Mouse (Mus musculus) neural tube, embryonic 13.5 days (tissue): ENCODE data around the gene Nfe2. TPM values are rescaled to one million over a fixed set of nuclear protein-coding genes. Genes with fewer than 3 reads are reported as not detected.

Source experiments
- ATAC-seq: fragments of 200-750 bp; cut with Nextera tagmentation; 2 replicates; pipeline ENCODE4 v1.8.0; 2017; ENCODE audit warnings: low read depth, mild to moderate bottlenecking, moderate TSS enrichment, moderate library complexity
- H3K27ac ChIP-seq: fragments of 300-500 bp; sonication (generic); replicated peaks from 2 replicates; pipeline ENCODE4 v1.5.1; 2015; ENCODE audit warnings: moderate library complexity, mild to moderate bottlenecking, inconsistent platforms
- H3K27me3 ChIP-seq: fragments of 300-500 bp; sonication (generic); 2 replicates; pipeline ENCODE4 v1.6.1; 2015; ENCODE audit warnings: mild to moderate bottlenecking, inconsistent platforms
- H3K36me3 ChIP-seq: fragments of 300-500 bp; sonication (generic); 2 replicates; pipeline ENCODE4 v1.6.1; 2015; ENCODE audit warnings: mild to moderate bottlenecking, inconsistent platforms
- H3K4me1 ChIP-seq: fragments of 300-500 bp; sonication (generic); replicated peaks from 2 replicates; pipeline ENCODE4 v1.6.1; 2015; ENCODE audit warnings: inconsistent platforms
- H3K4me2 ChIP-seq: fragments of 300-500 bp; sonication (generic); 2 replicates; pipeline ENCODE4 v1.6.1; 2015; ENCODE audit warnings: inconsistent platforms, mild to moderate bottlenecking, moderate library complexity
- H3K4me3 ChIP-seq: fragments of 300-500 bp; sonication (generic); 2 replicates; pipeline ENCODE4 v1.5.1; 2015; ENCODE audit warnings: mild to moderate bottlenecking, inconsistent platforms
- H3K9ac ChIP-seq: fragments of 300-500 bp; sonication (generic); 2 replicates; pipeline ENCODE4 v1.6.1; 2015; ENCODE audit warnings: moderate library complexity, mild to moderate bottlenecking, inconsistent platforms
- H3K9me3 ChIP-seq: fragments of 300-500 bp; sonication (generic); 2 replicates; pipeline ENCODE4 v1.6.1; 2016; ENCODE audit warnings: inconsistent platforms
- WGBS: fragments of 180-500 bp; shearing (Covaris S2); methylation state at CpG from one replicate; pipeline ENCODE4 v1.1.7; 2015; 5-methylcytosine and 5-hydroxymethylcytosine counted together
- polyA plus RNA-seq: library from polyadenylated mRNA; unstranded; fragments of >200 nt; fragmentation: Nextera tagmentation; extraction: Ambion mirVana; gene quantifications from 2 replicates; pipeline ENCODE4 v1.2.1, GENCODE M21; 2015

Gene Nfe2
- polyA plus RNA-seq, result 1.3 and 1.9 TPM in 2 replicates

GRCm38 (mm10) chr15:103257790-103258728 lies at the start of gene Nfe2:
Nfe2 (minus strand) TSS chr15:103258403.
- Histone ChIP-seq H3K9me3 (no peaks in the 10 kb centered on the region), H3K4me3 (no peak within 1 kb of the TSS), H3K27me3 (peaks cover 5% of the 10 kb centered on the region), H3K9ac (no peak within 1 kb of the TSS), H3K4me2 (peak within 1 kb of the TSS; percentile 26), H3K36me3 (no peaks in the 10 kb centered on the region), H3K27ac (no peak within 1 kb of the TSS), H3K4me1 (peaks cover 20% of the 10 kb centered on the region)
- no peak; the same call in 1 of the 2 replicates for ATAC-seq
- WGBS, result 14% methylated on average over 15 of the region's 15 CpGs

DNA sequence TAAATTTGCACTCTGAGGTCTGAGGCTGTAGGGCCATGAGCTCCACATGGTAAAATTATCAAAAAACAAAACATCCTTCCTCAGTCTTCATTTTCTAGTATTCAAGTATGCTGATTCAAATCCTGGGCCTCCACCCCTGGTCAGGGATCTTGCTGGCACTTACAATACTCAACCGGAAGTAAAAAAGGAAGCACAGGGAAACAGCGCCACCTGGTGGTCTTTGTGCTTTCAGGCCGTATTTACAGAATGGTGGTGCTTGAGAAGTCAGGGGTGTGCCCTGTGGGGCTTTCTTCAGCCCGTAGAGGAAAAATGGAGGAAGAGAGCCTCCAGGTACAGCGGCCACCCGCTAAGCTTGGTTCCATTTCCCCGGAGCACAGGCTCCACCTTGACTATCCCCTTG lies 48.9 kb upstream of the Nfe2 start:
- H3K27me3 ChIP-seq, result no peaks in the 10 kb centered on the region
- ATAC-seq, result no peak
- H3K36me3 ChIP-seq, result no peaks in the 10 kb centered on the region
- H3K27ac ChIP-seq, result peak overlapping the region; percentile 99
- H3K9me3 ChIP-seq, result no peaks in the 10 kb centered on the region
- peaks cover 56% of the 10 kb centered on the region for H3K4me1 ChIP-seq
- H3K4me2 ChIP-seq, result no peak overlapping the region
- H3K4me3 ChIP-seq, result no peak overlapping the region
- peak overlapping the region; percentile 55 for H3K9ac ChIP-seq
- 2% methylated on average over 7 of the region's 7 CpGs for WGBS

GRCm38 (mm10) chr15:103305792-103306645 lies 47.8 kb upstream of the Nfe2 start:
- peaks cover 67% of the 10 kb centered on the region for H3K4me1 ChIP-seq
- 10% methylated on average over 8 of the region's 8 CpGs for WGBS
- peak; percentile 0; the same call in 1 of the 2 replicates for ATAC-seq
- no peaks in the 10 kb centered on the region for H3K27me3 ChIP-seq
- H3K9ac ChIP-seq, result peak overlapping the region; percentile 74
- no peaks in the 10 kb centered on the region for H3K36me3 ChIP-seq
- peak overlapping the region; percentile 31 for H3K4me3 ChIP-seq
- peak overlapping the region; percentile 99 for H3K27ac ChIP-seq
- H3K4me2 ChIP-seq, result peak overlapping the region; percentile 55
- no peaks in the 10 kb centered on the region for H3K9me3 ChIP-seq

GRCm38 (mm10) chr15:103305070-103305678 lies 47.0 kb upstream of the Nfe2 start:
- peak; percentile 93 for ATAC-seq
- WGBS, result under 1% methylated on average over 71 of the region's 71 CpGs
- H3K4me2 ChIP-seq, result peak overlapping the region; percentile 65
- peak overlapping the region; percentile 99 for H3K27ac ChIP-seq
- H3K9ac ChIP-seq, result peak overlapping the region; percentile 79
- H3K27me3 ChIP-seq, result no peaks in the 10 kb centered on the region
- peaks cover 76% of the 10 kb centered on the region for H3K4me1 ChIP-seq
- H3K36me3 ChIP-seq, result no peaks in the 10 kb centered on the region
- H3K4me3 ChIP-seq, result peak overlapping the region; percentile 39
- no peaks in the 10 kb centered on the region for H3K9me3 ChIP-seq

GRCm38 (mm10) chr15:103304616-103304969 lies 46.4 kb upstream of the Nfe2 start:
- peak; percentile 13 for ATAC-seq
- WGBS, result under 1% methylated on average over 9 of the region's 9 CpGs

GRCm38 (mm10) chr15:103303916-103304615 lies 45.9 kb upstream of the Nfe2 start:
- H3K36me3 ChIP-seq, result no peaks in the 10 kb centered on the region
- H3K9ac ChIP-seq, result peak overlapping the region; percentile 79
- peak overlapping the region; percentile 39 for H3K4me3 ChIP-seq
- peak overlapping the region; percentile 65 for H3K4me2 ChIP-seq
- peak overlapping the region; percentile 99 for H3K27ac ChIP-seq
- no peaks in the 10 kb centered on the region for H3K27me3 ChIP-seq
- H3K9me3 ChIP-seq, result no peaks in the 10 kb centered on the region
- no peak for ATAC-seq
- H3K4me1 ChIP-seq, result peaks cover 86% of the 10 kb centered on the region
- WGBS, result 2% methylated on average over 8 of the region's 8 CpGs

More at GRCm38 (mm10) chr15:103304616-103304969, 46.4 kb upstream of the Nfe2 start:
- H3K9ac ChIP-seq, result peak overlapping the region; percentile 79
- no peaks in the 10 kb centered on the region for H3K36me3 ChIP-seq
- H3K4me2 ChIP-seq, result peak overlapping the region; percentile 65
- H3K27ac ChIP-seq, result peak overlapping the region; percentile 99
- no peaks in the 10 kb centered on the region for H3K9me3 ChIP-seq
- no peaks in the 10 kb centered on the region for H3K27me3 ChIP-seq
- peaks cover 82% of the 10 kb centered on the region for H3K4me1 ChIP-seq
- H3K4me3 ChIP-seq, result peak overlapping the region; percentile 39

GRCm38 (mm10) chr15:103302341-103303021 lies 44.3 kb upstream of the Nfe2 start:
- Histone ChIP-seq H3K9me3 (no peaks in the 10 kb centered on the region), H3K4me2 (peak overlapping the region; percentile 25), H3K36me3 (no peaks in the 10 kb centered on the region; the same call in 1 of the 2 replicates), H3K4me1 (peaks cover 92% of the 10 kb centered on the region), H3K27ac (peak overlapping the region; percentile 99), H3K4me3 (no peak overlapping the region), H3K9ac (peak overlapping the region; percentile 79), H3K27me3 (no peaks in the 10 kb centered on the region)
- ATAC-seq, result no peak
- 7% methylated on average over 6 of the region's 6 CpGs for WGBS

DNA sequence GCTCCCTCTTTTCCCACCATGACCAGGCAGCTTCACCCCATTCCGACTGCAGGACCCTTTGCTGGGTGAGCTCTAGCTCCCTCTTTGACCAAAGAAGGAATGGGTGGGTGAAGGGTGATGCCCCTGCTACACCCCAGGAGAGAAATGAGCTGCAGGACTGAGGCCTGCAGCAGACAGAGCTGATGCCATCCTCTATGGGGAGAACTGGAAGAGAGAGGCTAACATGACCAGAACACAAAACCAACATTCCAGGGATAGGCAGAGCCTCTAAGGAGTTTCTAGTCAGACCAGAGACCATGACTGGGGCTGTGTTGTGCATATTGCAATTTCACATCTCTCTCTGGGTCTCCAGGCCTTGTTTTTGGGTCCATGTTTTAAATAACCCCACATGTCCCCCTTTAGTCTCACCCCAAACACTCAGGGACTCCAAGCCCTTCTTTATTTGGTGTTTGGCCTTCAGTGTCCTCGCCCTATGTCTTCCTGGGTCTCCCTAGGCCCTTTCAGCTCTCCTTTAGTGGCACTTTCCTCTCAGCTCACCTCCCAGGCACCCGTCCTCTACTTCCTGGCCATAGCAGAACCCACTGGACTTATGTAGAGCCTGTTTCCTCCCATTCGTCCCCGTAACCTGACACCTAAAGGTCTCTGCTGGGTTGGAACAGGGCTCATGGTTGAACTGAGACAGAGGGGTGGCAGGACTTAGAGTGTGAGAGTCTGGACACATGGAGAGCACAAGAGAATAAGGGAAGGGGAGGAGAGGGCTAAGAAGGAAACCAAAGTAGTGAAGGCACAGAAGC lies 43.5 kb upstream of the Nfe2 start:
- Histone ChIP-seq H3K4me1 (peaks cover 94% of the 10 kb centered on the region), H3K27me3 (no peaks in the 10 kb centered on the region), H3K4me2 (peak overlapping the region; percentile 25), H3K9ac (peak overlapping the region; percentile 79), H3K27ac (peak overlapping the region; percentile 99), H3K4me3 (no peak overlapping the region), H3K9me3 (no peaks in the 10 kb centered on the region), H3K36me3 (no peaks in the 10 kb centered on the region; the same call in 1 of the 2 replicates)
- ATAC-seq, result no peak
- WGBS, result 16% methylated on average over 5 of the region's 5 CpGs

DNA sequence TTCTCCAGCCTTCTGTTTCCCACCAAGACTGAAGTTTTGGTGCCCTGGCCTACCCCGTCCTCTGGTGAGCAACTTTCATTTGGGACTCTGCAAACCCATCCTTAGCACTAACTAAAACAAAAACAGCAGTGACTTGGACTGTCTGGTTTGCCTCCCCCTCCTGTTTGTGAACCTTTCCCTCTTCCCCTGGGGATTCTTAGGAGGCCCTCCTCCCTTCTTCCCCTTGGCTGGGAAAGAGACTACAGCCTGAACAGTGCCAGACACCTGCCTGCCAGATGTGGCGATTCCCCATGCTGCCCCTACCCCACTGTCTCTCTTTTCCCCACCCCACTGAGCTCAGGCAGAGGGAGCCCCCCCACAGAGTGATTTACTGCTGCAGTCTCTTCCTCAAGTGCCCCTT lies 42.8 kb upstream of the Nfe2 start:
- 5% methylated on average over 2 of the region's 2 CpGs for WGBS
- no peaks in the 10 kb centered on the region for H3K9me3 ChIP-seq

DNA sequence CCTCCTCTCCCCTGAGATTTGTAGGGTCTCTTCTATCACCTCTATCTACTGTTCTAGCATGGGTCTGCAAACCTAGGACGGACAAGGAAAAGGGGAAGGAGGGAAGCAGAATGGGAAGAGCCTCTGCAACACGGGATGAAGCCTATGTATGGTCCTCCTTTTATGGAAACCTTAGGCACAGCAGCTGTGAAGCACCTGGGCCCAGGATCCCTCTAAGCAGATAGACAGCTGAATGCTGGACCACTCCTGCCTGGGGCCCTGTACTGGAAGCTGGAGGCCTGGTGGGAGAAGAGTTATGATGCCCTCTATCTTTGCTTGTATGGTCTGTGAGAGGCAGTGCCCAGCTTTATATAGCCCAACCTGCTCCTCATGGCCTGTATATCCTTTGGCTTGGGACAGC lies 42.4 kb upstream of the Nfe2 start:
- WGBS, result 7% methylated on average over 2 of the region's 2 CpGs
- H3K4me3 ChIP-seq, result peak overlapping the region; percentile 17
- H3K4me2 ChIP-seq, result peak overlapping the region; percentile 51
- peak overlapping the region; percentile 99 for H3K27ac ChIP-seq
- H3K4me1 ChIP-seq, result peaks cover 94% of the 10 kb centered on the region
- no peaks in the 10 kb centered on the region for H3K9me3 ChIP-seq
- H3K9ac ChIP-seq, result peak overlapping the region; percentile 79
- H3K27me3 ChIP-seq, result no peaks in the 10 kb centered on the region
- ATAC-seq, result peak; percentile 3
- H3K36me3 ChIP-seq, result no peaks in the 10 kb centered on the region; the same call in 1 of the 2 replicates

More for the DNA sequence above, 42.8 kb upstream of the Nfe2 start:
- peak overlapping the region; percentile 51 for H3K4me2 ChIP-seq
- H3K4me1 ChIP-seq, result peaks cover 94% of the 10 kb centered on the region
- peak overlapping the region; percentile 99 for H3K27ac ChIP-seq
- ATAC-seq, result 0 out of 2 replicates have a peak, but pooled peaks have one; percentile 5
- H3K9ac ChIP-seq, result peak overlapping the region; percentile 79
- no peaks in the 10 kb centered on the region for H3K27me3 ChIP-seq
- no peak overlapping the region for H3K4me3 ChIP-seq
- H3K36me3 ChIP-seq, result no peaks in the 10 kb centered on the region; the same call in 1 of the 2 replicates
